Mouse (Mus musculus) lung, adult 2 months (tissue): ENCODE data around the gene Rab40c. TPM values are rescaled to one million over a fixed set of nuclear protein-coding genes. Genes with fewer than 3 reads are reported as not detected.

Experiments
- DNase-seq: peaks from one replicate; pipeline ENCODE4 v3.0.0; 2022
- H3K4me1 ChIP-seq: fragments of 200-500 bp; 2 replicates; pipeline ENCODE4 v1.6.1; 2011; ENCODE audit warnings: low read length; ENCODE audit not compliant: control insufficient read depth, insufficient read depth
- H3K4me3 ChIP-seq: fragments of 200-500 bp; replicated peaks from 2 replicates; pipeline ENCODE3; 2011; ENCODE audit warnings: low read depth, mild to moderate bottlenecking, control low read depth, low read length; ENCODE audit errors: extremely low read depth
- CTCF ChIP-seq: fragments of 200-500 bp; IDR thresholded peaks from 2 replicates; pipeline ENCODE4 v1.5.1; 2011; ENCODE audit warnings: mild to moderate bottlenecking, low read length, control low read depth; ENCODE audit not compliant: insufficient read depth
- POLR2A ChIP-seq: fragments of 200-500 bp; IDR thresholded peaks from 2 replicates; pipeline ENCODE4 v1.6.1; 2011; ENCODE audit warnings: low read depth, mild to moderate bottlenecking, control low read depth, low read length, borderline replicate concordance; ENCODE audit errors: extremely low read depth
- WGBS: fragments of 180-500 bp; shearing (Covaris S2); methylation state at CpG from one replicate; pipeline ENCODE4 v1.1.7; 2018; 5-methylcytosine and 5-hydroxymethylcytosine counted together
- polyA plus RNA-seq: library from polyadenylated mRNA; depleted of rRNA; stranded (reverse); fragments of >200 nt; gene quantifications from 2 replicates; pipeline ENCODE4 v1.2.3, GENCODE M21; 2012

Rab40c gene
- polyA plus RNA-seq, 1 experiment: 62.6 TPM

DNA sequence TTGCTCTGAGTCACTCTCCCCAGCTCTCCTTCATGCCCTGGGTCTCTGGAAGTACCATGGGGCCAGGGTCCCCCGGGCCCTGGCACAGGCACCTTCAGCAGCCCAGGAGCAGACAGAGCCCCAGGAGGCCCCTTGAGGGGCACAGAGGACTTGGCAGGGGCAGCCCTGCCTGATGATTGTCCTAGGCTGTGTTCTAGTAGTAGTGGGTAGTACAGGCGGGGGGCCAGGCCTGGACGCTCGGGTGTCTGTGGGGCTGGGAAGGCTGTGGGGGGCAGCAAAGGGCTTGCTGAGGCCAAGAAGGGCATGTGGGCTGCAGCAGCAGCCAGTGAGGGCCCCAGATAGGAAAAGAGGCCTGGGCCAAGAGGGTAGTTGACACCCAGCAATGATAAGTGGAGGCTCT, 28.0 kb upstream of the Rab40c start:
- WGBS: 77% methylated on average over 4 of the region's 4 CpGs
- TF ChIP-seq POLR2A (no peak), CTCF (no peak)
- DNase-seq: no peak
- Histone ChIP-seq H3K4me3 (no peak overlapping the region), H3K4me1 (no peaks in the 10 kb centered on the region)

GRCm38 (mm10) chr17:25946891-25947290, 27.4 kb upstream of the Rab40c start:
- WGBS: 80% methylated on average over 8 of the region's 8 CpGs
- no peak for DNase-seq
- TF ChIP-seq POLR2A (no peak), CTCF (no peak)
- no peaks in the 10 kb centered on the region for H3K4me1 ChIP-seq
- no peak overlapping the region for H3K4me3 ChIP-seq

DNA sequence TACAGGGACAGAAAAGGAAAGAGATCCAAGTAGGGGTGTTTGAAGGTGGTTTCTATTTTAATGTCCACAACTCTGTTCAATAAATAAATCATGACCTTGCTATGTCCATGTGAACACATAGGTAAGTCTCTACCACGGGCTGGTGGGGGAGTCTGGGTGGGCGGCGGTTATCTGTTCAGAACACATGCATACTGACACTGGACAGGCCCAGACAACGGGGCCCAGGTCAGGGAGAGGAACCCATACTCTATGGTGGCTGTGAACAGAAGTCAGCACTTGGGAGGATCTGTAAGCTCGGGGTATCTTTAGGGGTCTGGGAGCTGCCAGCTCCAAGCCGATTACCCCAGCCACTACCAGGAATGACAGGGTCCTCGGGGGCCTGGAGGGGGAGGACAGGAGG, 26.8 kb upstream of the Rab40c start:
- Histone ChIP-seq H3K4me1 (no peaks in the 10 kb centered on the region), H3K4me3 (no peak overlapping the region)
- TF ChIP-seq CTCF: no peak
- TF ChIP-seq POLR2A: no peak
- DNase-seq: no peak
- 65% methylated on average over 7 of the region's 7 CpGs for WGBS

DNA sequence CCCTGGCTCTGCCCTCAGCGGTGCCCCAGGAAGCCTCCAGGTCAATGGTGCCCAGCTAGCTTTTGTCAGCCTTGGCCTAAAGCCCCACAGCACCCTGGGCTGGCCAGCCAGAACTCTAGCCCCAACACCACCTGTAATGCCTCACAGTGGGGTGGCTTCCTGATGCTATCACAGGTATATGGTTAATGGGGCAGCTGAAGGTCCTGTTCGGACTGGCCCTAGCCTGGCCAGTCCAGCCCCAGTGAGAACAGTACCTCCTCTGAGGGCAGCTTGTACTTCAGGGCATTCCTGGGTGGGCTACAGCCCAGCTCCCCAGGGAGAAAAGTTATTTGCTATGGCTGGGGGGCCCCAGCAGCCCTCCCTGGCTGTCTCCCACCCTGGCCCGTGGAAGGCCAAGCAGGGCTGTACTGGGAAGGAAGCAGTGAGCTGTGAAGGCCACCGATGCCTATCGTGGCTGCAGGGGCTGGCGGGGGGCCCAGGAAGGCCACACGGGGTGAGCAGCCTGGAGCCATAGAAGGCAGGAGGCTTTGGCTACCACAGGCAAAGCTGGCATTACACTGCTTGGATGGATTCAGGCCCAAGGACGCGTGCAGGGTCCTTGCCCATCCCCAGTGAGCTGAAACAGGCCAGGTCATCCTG, 26.1 kb upstream of the Rab40c start:
- WGBS: 67% methylated on average over 9 of the region's 9 CpGs
- Histone ChIP-seq H3K4me1 (no peaks in the 10 kb centered on the region), H3K4me3 (no peak overlapping the region)
- DNase-seq: no peak
- TF ChIP-seq CTCF (no peak), POLR2A (no peak)

DNA sequence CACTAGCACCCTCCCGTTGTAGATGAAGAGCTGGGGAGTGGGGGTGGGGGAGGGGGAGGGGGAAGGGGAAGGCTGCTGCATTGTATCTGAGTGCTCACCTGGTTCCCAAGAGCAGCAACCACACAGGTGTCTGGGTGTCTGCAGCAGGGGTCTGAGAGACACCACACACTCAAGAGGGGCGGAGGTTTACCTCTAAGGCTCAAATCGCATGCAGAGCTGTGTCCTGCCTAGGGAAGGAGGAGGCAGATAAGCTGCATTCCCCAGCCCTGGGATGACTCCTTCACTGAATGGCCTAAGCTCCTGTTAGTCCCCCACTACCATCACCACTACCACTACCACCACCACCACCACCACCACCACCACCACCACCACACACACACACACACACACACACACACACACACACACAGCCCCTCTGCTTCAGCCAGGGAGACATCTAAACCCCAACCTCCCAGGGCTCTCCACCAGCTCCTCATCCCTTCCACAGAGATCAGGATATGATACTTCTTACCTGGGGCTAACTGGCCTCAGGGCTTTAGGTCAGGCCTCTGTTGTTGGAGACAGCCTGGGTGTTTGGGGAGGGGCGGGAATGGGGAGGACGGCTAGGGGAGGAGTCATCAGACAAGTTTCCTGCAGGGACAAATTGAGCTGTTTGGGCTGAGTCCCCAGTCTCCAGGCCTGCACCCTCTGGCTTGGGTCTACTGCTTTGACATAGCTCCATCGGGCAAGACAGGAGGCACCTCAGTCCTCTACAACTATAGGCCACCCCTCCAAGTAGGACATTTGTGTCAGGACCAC, 25.0 kb upstream of the Rab40c start, which contains the start of the genes Pigq and Nhlrc4:
Gene Pigq, minus strand, starts transcription at position 571 of the 798 bp plus-strand sequence.
Gene Nhlrc4, minus strand, starts transcription at position 596 of the 798 bp plus-strand sequence.
- WGBS: 37% methylated on average over 6 of the region's 6 CpGs
- no peak within 1 kb of the TSS for H3K4me3 ChIP-seq
- TF ChIP-seq CTCF (no peak), POLR2A (no peak)
- DNase-seq: no peak
- H3K4me1 ChIP-seq: no peaks in the 10 kb centered on the region

DNA sequence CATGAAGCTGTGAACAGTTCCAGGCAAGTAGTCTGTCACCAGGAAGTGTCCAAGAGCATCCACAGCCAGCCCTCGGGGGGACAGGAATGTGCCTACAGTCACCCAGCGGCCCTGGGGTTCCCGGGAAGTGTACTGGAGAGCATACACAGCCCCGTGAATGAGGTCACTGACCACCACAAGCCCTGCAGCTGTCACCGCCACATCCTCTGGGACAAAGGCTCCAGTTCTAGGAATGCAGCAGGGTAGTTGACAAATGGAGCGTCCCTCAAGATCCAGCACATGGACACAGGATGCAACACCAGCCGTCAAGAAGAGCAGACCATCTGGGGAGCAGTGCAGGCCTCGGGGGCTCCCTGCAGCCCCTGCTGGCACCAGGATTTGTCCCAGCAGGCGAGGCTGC, 24.2 kb upstream of the Rab40c start:
- TF ChIP-seq POLR2A (no peak), CTCF (no peak)
- WGBS: 67% methylated on average over 9 of the region's 9 CpGs
- no peak overlapping the region for H3K4me3 ChIP-seq
- no peaks in the 10 kb centered on the region for H3K4me1 ChIP-seq
- no peak for DNase-seq

- Histone ChIP-seq H3K4me3 (no peak overlapping the region), H3K4me1 (no peaks in the 10 kb centered on the region)
- 87% methylated on average over 3 of the region's 3 CpGs for WGBS
- DNase-seq: no peak
- TF ChIP-seq POLR2A (no peak), CTCF (no peak)
Measured at GRCm38 (mm10) chr17:25943221-25943620, 23.7 kb upstream of the Rab40c start.

DNA sequence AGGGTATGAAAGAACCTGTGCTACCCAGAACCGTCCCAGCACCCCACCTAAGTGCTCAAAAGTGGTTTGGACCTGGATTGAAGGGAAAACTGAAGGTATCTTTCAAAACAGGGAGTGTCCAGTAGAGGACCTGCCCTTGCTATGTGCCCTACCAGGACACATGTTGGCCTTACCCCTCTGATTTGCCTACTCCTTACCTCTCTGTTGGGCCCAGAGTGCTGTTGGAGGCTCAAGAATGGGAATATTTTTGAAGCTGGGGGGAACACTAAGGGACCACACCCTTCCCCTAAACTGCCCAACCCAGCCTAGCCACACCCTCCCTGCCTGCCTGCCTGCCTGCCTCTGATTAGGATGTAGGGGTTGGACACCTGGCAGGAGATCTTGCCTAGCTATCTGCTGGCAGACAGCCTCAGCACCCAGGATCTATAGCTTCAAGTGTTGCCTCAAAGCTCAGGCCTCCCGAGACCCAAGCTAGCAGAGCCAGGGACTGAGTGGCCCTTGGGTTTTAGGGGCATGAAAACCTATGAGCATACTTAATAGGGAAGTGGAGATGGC, 23.1 kb upstream of the Rab40c start:
- WGBS: 69% methylated on average over 2 of the region's 2 CpGs
- no peak for TF ChIP-seq POLR2A
- no peak for TF ChIP-seq CTCF
- Histone ChIP-seq H3K4me1 (no peaks in the 10 kb centered on the region), H3K4me3 (no peak overlapping the region)
- DNase-seq: no peak

DNA sequence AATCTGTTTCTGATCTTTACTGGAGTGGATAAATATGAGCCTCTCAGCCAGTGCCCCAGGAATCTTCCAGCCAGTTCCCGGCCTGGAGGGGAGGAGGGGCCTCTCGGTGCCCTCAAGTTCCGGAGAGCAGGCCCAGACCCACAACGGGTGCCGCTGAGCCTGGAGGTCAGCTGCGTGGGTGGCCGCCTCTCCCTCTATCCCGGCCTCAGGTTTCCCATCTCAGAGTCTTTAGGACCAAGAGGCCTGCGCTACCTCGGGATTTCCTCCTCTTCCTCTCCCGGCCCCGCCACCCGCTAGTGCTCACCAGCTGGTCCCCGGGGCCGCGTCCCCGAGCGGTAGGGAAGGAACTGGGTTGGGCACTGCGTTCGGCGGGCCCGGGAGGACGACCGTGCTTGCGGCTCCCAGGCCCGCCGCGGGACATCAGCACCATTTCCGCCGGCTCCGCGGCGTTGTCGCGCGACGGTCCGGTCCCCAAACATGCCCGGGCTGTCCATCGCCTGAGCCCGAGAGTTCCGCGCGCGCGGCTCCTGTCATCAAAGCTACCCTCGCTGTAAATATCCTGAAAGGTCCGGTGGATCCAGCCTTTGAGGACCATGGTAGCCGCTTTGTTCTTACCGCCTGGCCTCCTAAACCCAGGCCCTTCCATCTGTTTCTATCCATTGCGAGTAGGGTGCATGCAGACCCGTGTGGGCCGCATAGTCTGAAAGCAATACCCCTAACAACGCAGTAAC, 22.1 kb upstream of the Rab40c start:
- TF ChIP-seq CTCF: no peak
- TF ChIP-seq POLR2A: peak; percentile 46; the same call in 1 of the 2 replicates
- H3K4me3 ChIP-seq: peak overlapping the region; percentile 96
- 3% methylated on average over 54 of the region's 54 CpGs for WGBS
- no peaks in the 10 kb centered on the region for H3K4me1 ChIP-seq
- DNase-seq: peak; percentile 79

DNA sequence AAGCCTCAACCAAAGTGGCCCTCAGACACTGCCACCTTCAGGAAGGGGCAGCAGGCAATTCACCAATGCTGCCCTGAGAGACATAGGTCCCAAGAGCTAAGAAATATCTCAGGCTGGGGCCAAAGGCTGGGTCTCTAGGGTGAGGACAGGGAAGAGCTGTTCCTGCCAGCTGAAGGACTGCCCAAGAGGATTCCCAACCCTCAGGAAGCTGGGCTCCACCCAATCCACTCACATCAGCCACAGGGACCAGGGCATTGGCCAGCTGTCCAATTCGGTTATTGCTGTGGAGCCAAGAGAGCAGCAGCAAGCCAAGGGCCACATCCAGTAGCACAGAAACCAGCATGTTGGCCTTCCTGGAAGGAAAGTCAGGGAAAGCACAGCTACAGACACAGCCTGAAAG, 15.0 kb upstream of the Rab40c start:
- H3K4me1 ChIP-seq: no peaks in the 10 kb centered on the region
- 77% methylated on average over 1 of the region's 1 CpGs for WGBS
- TF ChIP-seq POLR2A (no peak), CTCF (no peak)
- H3K4me3 ChIP-seq: no peak overlapping the region
- DNase-seq: no peak
